Mouse (Mus musculus) gastrocnemius, adult 8-10 months (tissue): Measurements from ENCODE around the gene Cdh11. TPM values are rescaled to one million over a fixed set of nuclear protein-coding genes. Genes with fewer than 3 reads are reported as not detected.
"Not testable (repeated sequence)": the region's sequence is repeated elsewhere in the genome, so short reads cannot be mapped to it uniquely, and the experiment has no call there.

ENCODE experiments used
- DNase-seq, 2 experiments: peaks; one replicate each; pipeline ENCODE4 v3.0.0; 2022; ENCODE audit warnings: low spot score in 2 of 2
- microRNA-seq: library from miRNA; unstranded; fragments of <30 nt; microRNA quantifications from one replicate; pipeline ENCODE4 v1.2.0, GENCODE M21; 2022
- total RNA-seq, 4 experiments: library from RNA; stranded (reverse); gene quantifications; 2 replicates each; pipeline ENCODE4 v1.2.4; 2022

Cdh11 gene
- total RNA-seq, 4 experiments from 2014 or later, result 0.17 to 0.83 (median 0.80) TPM

DNA sequence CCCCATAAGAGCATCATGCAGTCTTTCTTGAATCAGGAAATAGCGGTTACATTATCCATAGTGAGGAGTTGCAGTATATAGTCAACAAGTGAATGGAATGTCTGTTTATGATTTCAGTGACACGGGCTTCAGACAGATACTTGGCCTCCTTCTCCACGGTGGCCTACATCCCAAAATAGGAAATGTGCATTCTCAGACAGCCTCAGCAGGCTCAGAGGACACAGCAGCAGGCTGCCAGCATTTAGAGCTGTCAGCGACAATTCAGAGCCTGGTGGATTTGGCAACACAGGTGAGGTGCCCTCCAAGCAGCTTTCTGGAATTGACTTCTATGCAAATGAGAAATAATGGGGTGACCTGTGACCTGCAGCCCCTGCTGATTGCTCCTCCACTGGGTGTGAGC, 69.5 kb downstream of the Cdh11 start:
- no peak for DNase-seq

DNA sequence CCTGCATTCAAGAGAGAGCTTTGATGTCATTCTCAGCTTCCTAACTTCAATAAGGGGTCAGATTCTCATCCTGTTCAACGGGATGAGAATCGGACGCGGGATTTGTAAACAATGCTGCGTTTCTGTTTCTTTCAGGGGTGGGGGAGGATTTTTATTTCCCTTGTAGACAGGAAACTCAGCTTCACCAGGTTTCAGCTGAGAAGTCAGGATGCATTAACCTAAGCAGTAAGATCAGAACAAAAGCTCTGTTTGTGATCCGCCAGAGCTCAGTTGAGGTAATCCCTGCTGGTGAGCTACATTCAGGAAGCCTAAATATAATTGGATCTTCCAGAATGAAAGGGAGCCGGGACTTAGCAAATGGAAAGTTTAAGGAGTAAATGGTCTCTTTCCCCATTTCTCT, 78.1 kb downstream of the Cdh11 start:
- no peak for DNase-seq

DNA sequence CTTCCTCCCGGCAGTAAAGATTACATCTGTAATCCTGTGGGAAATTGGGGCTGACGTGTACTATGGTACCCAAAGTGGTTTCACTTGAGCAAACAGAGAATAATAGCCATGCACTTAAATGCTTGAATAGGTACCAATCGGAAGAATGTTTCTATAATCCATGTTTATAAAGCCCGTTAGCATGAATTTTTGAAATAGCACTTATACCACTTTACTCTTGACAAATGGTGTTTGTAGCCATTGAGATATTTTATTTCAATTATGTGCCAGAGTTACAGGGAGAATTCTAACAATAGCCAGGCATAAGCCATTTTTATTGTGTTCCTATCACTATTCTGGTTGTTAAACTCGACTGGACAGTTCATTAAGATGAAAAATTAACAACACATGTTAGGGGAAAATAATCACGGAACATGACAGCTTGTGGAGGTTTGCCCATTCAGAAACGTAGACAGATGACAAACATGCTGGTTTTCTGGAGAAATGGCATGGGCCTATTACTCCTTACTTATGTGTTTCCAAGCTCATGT, 80.0 kb downstream of the Cdh11 start:
- no peak for DNase-seq

DNA sequence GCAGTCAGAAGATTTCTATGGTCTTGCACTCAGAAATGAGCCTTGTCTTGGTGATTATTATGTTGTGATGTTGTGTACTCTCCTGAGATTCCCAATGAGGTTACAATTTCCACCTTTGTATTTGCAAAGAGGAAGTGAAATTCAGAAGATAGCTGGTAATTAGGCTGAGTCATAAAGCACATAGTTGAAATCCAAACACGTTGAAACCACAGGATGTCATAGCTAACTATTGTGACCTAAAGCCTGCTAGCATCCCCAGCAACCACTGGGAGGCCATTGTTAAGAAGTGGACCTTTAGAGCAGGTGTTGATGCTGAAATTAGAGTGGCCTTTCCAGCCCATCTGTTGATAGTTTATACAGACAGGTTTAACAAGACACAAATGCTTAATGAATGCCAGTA, 85.2 kb downstream of the Cdh11 start:
- DNase-seq, result no peak

DNA sequence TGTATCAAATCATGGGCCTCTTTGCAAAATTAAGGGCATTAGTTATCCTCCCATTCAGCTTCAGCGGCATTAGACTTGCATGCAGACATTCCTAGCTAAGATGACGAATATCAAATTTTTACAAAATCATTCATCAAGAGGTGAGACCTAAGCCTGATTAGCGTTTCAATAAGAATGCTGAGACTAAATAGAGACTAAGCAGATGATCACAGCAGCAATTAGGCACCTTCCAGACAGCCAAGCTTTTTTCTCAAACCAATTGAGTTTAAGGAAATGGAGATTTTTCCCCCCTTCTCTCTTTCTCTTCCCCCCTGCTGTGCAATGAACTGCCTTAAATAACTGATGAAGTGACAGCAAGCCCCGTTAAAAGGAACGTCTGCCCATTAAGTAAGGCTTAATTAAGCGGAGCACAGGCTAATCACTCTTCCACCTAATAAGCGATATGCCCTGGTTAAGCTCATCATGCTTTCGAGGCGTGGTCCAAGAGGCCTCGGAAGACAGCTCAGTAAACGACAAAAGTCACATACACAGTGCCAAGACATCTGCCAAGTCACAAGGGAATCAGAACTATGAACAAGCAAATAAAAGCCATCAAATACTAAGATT, 87.1 kb downstream of the Cdh11 start:
- DNase-seq, result no peak

DNA sequence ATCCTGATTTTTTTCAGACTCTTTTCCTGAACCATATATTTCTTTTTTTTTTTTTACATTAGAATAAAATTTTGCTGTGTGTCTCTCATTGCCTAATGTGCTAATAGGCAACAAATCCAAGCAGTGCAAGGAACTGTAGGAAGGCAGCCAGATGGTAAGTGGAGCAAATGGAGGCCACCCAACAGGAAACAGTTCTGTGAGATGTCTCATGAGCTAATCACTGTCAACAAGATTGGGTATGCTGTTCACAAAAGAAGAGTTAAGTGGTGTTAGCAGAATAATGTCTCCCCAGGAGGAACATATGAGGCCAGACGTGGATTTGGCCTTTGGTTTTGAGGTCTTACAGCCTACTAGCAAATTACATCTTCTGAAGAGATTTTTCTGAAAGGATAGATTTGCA, 92.0 kb downstream of the Cdh11 start:
- no peak for DNase-seq

DNA sequence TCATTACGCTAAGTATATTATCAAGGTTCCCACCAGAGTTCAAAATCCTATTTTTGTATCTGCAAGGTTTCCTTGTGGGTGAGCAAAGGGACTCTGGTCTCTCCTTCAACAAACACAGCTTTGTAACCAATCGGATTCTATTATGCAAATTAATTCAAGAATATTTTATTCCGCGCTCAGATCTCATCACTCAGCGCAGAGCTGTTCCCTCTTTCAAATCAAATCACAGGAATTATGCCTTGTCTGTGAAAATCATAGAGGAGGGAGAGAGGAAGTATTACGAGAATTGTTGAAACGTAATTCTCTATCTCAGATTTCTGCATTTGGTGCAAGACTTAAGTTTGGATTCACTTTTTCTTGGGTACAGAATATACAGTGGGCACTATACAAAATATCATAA, 100.0 kb downstream of the Cdh11 start:
- not testable (repeated sequence) for DNase-seq

DNA sequence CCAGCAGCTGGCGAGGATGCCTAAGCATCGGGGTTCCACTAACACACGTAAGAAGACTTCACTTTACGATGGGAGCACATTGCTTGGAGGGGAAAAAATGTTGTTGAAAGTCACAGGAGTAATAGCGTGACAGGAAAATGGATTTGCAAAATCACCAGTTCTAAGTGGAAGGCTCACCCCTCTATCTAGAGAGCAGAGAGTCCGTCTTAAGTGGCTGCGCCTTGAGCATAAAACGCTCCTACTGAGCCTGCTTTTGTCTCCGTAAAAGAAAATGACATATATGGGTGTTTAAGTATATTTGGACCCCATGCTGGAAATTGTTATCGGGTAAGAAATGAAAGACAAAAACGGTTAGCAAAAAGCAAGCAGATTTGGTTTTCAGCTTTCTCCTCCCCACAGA, 100.4 kb downstream of the Cdh11 start:
- no peak for DNase-seq

DNA sequence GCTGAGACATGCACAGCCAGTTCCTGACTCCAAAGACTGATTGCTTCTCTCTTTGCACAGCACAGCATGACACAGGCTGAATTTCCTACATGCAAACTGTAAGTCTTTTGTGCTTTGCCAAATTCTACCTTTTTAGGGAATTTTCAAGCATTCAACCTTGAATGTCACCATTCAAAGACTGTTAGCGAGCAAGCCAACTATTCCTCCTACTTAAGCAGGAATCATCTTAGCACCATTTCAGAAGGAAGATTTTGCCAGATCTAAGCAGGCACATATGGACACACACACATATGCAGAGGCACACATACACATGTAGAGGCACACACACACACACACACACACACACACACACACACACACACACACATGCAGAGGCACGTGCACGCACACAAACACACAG, 108.3 kb downstream of the Cdh11 start:
- DNase-seq, result no peak

DNA sequence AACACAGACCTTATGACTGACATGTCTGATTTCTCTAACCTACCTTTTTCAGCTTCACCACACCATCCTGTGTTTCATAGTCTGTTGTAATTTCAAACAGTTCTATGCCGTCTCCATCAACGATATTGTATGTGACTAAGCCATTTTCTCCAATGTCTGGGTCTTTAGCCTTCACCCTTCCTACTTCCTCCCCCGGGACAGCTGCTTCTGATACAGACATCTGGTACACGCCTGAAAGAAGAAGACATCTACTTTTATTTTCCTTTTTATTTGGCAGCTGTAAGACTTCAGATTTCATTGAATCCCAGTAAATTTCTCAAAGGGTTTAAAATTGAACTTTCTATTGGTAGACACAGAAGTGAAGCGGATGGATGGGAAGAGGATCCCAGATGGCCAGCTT, 120.9 kb downstream of the Cdh11 start:
- not testable (repeated sequence) for DNase-seq

DNA sequence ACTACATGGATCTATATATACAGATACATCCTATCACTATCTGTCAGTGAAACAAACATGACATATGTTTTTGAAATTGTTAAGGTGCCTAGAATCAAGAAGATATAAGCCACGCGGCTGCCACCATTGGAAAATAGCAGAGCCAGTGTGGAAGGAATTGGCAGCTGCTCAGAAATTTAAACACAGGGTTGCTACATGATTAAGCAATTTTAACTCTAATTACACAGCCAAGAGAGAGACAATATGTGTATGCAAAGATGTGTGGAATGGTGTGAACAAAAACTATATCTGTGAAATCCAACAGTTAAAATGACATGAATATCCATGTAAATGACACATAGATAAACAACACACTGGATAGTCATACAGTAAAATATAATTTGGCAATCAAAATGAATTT, 128.9 kb downstream of the Cdh11 start:
- DNase-seq, result no peak

DNA sequence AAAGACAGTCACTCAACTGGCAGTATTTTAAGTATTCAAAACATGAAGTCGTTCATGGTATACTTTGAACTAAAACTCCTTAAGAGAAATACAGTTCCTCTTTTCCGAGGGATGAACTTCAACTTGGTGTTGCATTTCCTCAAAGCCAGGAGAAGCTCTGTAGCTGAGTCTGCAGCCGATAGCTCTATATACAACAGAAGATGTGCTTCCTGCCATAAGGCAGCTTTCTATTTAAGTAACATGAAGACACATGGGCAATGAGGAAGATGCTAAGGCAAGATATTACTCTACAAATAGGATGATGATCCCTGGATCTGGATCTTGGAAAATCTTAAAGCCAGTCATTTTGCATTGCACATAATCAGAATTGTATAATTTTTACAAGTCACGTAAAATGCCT, 133.5 kb downstream of the Cdh11 start:
- no peak for DNase-seq

DNA sequence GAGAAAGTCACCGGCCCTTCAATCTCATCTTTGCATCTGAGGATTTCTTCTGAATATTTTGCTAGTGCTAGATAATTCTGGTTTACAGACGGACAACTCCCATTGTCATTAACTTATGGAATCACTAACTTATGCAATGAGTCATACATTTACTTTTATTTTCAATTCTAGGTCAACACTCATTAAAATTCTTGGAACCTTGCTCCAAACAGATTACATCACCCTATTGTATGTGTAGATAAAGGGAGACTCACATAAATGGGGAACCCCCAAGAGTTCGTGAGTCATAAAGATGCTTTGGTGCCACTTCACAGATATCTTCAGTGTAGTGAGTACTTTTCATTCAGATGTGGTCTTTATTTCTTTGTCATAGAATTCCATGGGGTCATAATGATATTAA, 158.3 kb downstream of the Cdh11 start:
- no peak for DNase-seq

DNA sequence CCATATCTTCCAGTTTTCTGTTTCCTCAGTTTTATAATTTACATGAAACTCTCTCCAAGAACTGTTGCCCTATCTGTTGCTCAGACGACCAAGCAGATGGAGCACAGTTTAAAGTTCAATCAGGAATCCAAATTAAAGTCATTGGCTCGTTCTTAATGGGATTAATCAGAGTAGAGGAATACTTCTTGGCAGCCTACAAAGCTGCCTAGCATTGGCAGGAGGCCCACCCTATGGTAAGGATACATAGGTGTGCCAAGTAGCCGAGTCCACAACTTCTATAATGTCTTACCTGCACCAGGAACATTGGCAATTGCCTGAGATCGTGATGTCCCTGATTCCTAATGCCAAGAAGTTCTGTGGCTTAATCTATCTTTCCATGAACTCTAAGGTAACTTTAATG, 173.3 kb downstream of the Cdh11 start:
- no peak for DNase-seq

DNA sequence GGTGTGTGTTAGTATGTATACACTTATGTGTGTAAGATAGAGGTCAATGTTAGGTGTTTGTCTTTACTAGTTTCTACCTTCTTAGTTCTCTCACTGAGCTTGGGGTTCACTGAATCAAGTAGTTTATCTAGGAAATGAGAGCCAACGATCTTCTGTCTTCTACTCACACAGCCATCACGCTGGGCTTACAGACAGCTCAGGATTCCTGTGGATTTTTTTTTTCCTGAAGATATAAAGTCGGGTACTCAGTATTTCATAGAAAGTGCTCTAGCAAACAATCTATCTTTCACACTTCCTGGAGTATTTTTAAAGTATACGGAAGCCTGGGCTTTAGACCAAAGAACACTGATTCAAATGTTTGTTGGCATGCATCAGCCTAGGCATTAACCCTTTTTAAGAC, 184.1 kb downstream of the Cdh11 start:
- no peak for DNase-seq

DNA sequence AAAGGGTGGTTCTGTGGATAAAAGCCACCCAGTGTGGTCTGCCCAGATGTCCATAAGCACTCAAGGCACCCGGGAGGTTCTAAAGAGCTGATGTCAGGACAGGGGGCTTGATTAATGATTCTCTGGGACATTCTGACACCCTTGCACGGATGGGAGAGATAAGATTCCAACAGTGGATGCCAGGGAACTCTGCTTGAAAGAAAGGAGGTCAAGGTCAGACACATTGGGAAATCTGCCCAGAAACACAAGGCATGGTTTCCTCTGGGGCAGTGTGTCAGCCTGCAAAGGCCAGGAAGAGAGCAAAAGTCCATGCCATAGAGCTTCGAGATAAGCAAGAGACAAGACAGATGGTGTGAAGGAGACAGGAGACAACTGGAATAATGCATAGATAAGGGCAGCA, 188.9 kb downstream of the Cdh11 start:
- no peak for DNase-seq

DNA sequence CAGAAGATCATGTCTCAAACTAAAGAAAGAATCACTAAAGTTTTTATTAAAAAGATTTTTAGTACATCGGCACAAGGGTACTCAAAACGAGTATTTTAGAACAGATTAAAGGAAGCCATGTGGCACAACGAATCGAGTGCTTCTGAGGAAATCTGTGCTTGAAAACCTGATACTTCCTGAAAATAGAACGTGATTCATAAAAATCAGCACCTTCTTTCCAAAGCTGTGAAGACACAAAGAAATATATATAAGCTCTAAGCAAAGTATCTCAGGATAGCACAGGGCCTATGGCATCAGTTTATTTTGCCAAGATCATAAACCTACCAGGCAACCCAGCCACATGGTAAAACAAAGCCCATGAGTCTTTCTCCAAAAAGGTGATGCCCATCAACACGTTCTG, 191.5 kb downstream of the Cdh11 start:
- no peak for DNase-seq

Small RNAs within 50 kb of the gene (microRNA-seq; reads per million reads assigned to microRNA genes)
- not detected for gene Gm26301
